Mouse (Mus musculus): Measurements from ENCODE around the gene Spats2.

- TF ChIP-seq CTCF (IDR thresholded peaks at IDR 0.05; ENCODE audit: extremely low read depth, insufficient read depth, low read length) (no peak), POLR2A (IDR thresholded peaks at IDR 0.05; ENCODE audit: extremely low read depth, insufficient read depth, low read length) (peak; percentile 18; the same call in 1 of the 2 replicates)
Measured at GRCm38 (mm10) chr15:99225081-99225810, 99.5 kb downstream of the Spats2 start.
